Mouse (Mus musculus) urinary bladder, postnatal 14 days (tissue): ENCODE data around the gene BC025446.
"Not testable (repeated sequence)": the region's sequence is repeated elsewhere in the genome, so short reads cannot be mapped to it uniquely, and the experiment has no call there.

Experiments used
- DNase-seq: peaks from one replicate; pipeline ENCODE4 v3.0.0; 2021; ENCODE audit warnings: low spot score

Gene BC025446

DNA sequence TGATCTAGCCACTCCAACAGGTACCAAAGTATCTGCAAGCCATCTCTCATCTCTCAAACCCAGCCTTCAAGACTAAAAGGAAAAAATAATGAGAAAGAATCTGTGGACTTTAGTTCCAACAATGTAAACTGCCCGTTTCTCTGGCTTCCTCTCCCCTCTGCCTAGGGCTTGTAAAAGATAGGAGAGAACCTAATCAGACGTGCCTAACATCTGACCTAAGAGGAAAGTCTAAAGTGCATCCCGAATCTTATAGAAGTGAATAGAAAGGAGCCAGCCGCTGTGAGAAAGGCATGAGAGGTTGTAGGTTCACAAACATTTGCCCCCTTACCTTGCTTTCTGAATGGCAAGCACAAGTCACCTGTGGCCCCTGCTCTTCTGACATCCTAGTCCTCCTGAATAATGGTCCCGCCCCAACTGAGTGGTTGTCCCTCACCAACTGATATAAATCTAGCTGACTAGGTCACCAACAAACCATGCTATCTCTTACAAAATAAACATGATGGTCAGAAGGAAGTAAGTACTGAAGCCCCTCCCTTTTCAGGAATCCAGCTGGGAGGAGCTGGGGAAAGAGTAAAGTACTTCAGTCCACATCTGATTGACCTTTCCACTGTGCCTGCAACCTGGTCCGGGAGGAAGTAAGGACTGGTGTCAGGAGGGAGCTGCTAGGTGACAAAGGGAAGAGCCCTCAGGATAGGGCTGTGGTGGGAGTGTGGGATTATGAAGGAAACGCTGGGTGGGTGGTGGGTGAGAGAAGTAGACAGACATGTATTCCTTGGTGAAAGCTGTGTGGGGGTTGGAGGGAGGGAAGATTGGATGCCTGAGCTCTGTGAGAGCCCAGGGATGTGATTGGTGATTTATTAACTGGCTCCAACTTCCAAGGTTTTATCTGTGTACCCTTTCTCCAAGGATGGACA lies at the start of gene BC025446:
BC025446 (plus strand) TSS at position 599 of the 914 bp plus-strand sequence.
- peak; percentile 4 for DNase-seq

DNA sequence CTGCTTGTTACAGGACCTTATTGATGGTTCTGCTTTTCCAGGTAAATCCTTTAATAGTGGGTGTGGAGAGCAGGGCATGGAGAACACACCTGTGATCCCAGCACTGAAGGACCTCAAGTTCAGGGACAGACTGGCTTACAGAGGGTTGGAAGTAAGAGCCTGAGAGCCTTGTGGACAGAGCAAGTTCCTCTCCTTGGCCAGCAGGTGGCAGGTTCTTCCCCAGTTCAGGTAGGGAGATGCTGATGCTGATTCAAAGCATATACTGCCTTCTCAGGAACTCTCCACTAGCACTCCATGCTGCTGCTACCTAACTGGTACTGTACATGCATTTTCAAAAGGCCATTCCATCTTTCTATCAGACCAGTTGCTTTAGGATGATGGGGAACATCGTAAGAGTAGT lies 40.7 kb upstream of the BC025446 start:
- DNase-seq = peak; percentile 39

DNA sequence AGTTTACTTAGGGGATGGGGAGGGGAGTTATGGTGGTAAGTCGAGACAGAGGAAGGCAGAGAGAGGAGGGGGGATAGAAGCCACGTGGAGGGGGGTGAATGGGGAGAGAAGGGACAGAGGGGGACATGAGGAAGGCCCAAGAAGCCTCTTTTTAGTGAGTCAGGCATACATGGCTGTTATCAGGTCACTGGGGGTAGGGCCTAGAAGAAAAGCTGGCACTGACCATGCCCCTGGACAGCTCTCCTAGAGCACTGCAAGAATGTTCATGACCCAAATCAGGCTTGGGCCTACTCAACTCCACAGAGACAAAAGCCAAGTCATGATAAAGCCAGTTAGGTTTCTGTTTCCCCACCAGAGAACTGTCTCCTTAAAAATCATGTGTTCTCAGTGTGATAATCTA lies 29.9 kb upstream of the BC025446 start:
- no peak for DNase-seq

DNA sequence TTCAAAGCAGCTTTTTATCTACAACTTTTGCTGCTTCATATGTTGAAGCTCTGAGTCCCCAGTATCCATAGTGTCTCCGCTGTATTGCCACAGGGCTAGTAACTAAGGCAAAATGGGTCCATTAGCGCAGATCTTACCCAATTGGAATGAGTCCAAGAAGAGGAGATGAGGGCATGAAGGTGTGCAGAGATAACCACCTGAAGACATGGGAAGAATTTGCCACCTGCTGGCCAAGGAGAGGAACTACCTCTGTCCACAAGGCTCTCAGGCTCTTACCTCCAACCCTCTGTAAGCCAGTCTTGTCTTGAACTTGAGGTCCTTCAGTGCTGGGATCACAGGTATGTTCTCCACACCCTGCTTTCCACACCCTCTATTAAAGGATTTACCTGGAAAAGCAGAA lies 27.1 kb upstream of the BC025446 start:
- peak; percentile 10 for DNase-seq

DNA sequence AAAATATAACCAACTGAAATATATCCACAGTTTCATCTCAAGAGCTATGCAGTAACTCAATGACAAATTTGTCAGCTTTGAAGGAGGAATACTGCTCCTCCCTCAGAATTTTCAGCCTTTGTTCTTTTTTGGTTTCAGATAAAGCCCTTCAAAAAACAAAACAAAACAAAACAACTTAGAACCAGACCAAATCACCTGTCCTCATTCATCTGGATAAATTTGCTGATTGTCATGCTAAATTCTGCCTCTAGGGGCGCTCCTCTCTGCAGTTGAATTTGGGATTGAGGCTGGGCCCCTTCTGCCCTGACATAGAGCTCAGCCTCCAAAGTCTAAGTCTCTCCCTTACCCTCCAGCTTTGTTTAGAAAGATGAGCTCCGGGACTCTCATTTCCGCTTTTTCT lies 25.6 kb upstream of the BC025446 start:
- not testable (repeated sequence) for DNase-seq

DNA sequence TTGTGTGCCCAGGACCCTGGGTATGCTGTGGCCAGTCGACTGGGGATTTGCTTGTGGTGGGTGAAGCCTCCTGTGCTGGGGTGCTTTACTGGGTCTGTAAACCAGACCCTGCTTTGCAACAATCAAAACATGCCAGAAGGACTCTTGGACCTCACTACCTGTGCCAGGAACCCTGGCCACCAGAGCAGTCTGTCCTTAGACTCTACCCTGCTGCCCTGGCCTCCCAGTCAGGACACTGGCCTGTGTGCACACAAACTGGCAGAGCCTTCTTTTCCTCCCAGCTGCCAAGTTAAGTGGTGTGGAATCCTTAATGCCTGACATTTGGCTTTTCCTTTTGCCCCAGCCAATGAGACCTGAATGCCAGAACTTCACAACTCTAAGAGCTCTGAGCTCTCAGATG lies 655 bp downstream of the BC025446 start:
- DNase-seq = no peak

DNA sequence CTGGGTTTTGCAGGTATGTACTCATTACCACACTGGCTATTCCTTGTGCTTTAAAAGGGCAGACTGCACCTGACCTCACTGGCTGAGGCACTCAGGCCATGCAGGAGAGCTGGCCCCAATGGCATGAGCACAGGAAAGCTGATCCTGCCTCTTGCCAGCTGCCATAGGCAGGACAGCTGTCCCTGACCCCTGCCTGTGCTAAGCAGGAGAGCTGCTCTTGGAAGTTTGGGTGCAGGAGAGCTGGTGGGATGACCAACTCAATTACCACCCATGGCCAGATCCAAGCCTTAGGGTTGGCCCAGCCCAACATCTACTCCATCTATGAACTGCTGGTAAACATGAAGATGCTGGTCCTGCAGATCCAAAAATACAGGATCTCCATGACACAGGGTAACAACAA lies 5.8 kb downstream of the BC025446 start:
- no peak for DNase-seq

DNA sequence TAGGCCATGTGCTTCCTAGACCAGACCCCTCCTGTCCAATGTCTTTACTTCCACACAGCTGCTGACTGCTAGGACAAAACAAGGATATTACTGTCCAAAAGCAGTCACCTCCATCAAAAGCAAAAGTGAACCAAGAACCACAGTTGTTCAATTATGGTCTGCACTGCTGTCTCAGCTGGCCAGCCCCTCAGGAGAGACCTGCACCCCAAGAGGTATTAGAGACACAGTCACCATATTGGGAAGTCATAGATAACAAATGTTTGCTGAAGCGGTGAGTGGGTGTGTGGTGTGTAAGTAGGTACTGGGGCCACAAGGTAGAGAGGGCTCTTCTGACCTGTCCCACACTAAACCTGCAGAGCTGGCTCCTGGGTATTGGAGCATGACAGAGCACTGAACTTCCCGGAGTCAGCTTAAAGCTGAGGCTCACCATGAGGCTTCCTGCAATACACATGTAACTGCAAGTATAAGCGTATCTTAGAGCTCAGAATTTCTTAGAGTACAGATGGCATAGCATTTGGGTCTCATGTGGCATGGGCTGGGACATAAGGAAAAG lies 21.6 kb downstream of the BC025446 start:
- no peak for DNase-seq

DNA sequence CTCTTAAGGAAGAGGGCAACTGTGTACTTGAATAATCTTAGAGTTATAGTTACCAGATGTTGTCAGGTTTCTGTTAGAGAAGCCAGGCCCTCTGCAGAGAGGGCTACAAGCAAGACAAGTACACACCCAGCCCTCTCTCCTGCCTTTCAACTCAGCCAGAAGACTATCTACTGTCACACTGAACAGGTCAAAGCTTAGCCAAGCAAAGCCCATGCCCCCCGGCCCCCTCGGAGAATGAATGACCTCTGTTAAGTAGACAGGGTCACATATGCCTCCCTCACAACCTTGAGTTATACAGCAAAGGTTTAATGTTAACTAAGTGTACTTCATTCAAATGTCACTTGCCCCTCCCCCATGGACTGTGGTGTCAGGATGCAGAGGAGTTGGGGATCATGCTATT lies 24.4 kb downstream of the BC025446 start:
- DNase-seq = no peak

DNA sequence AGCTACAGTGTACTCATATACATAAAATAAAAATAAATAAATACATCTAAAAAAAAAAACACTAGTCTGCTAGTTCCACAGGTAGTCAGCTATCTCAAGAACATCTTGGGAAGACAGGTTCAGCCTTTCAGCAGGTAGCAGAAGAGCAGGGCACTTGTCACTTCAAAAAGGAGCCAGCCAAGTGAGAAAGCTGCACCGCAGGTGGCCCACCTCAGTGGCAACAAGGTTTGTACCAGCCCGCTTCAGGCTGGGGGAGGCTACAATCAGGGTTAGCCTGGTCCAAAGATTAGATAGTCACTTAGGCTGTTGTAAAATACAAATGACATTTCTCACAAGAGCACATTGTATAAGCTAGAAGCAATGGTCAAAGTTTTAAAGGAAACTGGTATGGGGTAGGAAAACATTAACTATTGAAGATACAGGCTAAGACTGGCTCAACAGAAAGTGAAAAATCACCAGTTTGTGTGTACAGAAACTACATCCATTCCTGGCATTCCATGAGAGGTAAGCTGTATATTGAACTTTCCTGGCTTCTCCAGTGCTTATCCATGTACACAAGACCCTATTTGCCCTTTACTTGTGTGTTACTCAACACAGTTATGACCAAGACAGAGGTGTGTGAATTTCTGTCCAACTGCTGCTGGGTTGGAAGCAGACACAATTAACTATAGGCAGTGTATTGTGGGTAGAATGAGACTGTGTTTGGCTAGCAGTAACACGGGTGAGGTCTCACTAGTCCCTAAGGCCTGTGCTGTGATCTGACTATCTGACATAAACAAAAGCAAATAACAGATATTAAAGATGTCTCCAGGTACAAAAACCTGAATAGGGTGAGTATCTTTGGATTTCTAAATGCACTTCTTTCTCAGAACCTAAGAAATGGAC lies 26.8 kb downstream of the BC025446 start:
- DNase-seq = no peak

DNA sequence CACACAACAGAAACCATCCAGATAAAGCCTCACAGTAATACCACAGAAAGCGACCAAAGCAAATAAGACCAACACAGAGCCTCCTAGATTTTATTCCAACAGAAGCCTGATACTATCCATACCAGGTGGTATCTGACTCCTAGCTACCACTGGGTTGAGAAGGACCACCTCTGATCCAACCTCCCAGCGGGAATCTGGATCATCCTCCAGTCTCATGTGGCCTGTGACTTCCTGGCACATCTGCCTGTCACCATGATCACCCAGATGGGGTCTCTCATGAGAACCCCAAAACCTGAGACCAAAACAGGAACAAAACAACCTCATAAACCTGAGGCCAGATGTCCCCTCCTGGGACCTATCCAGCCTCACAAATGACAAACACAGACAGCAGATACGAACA lies 38.5 kb downstream of the BC025446 start:
- DNase-seq = no peak

DNA sequence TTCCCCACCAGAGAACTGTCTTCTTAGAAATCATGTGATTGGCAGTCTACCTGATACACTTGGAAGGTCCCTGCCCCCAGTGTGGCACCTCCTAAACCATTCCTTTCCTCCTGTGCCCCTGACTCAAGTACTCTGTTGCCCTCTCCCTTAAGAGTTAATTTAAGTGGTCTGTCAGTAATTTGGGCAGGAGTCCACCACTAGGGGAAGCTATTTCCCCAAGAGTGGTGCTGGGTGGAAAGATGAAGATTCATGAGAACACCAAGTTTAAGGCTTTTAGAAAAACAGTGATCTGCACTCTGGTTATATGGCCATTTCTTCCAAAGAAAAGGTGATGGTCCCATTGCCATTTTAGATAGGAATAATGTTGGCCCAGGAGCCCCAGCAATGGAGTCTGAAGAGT lies 49.7 kb downstream of the BC025446 start:
- DNase-seq = no peak

DNA sequence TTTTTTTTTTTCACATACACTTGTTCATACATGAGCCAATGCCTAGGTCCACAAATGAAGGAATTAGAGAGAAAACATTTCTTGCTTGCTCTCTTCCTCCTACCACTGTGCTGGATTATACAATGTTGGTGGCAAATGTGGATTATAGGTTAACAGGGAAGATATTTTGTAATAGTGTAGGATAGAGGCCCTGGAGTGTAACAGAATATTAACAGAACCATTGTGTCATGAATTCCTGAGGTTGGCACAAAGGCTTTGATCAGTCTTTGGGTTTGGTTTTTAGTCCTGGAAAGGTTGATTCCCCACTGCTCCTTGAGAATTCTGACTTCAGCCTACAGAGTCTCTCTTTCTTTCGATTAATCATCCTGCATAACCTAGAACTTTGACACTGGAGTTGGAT lies 50.5 kb downstream of the BC025446 start:
- no peak for DNase-seq

DNA sequence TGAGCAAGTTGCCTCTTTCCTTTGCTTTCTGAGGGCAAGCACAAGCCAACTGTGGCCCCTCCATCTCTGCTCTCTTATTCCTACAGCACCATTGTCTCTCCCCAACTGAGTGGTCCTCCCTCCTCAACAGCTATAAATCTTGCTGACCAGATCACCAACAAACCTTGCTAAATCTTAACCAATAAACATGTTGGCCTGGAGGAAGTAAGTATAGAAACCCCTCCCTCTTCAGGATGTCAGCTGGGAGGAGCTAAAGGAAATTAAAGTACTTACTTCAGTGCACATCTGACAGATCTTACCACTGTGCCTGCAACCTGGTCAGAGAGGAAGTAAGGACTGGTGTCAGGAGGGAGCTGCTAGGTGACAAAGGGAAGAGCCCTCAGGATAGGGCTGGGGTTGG lies 51.9 kb downstream of the BC025446 start, which contains the start of gene Ly6f:
Ly6f (plus strand) TSS at position 301 of the 400 bp plus-strand sequence.
- DNase-seq = no peak

DNA sequence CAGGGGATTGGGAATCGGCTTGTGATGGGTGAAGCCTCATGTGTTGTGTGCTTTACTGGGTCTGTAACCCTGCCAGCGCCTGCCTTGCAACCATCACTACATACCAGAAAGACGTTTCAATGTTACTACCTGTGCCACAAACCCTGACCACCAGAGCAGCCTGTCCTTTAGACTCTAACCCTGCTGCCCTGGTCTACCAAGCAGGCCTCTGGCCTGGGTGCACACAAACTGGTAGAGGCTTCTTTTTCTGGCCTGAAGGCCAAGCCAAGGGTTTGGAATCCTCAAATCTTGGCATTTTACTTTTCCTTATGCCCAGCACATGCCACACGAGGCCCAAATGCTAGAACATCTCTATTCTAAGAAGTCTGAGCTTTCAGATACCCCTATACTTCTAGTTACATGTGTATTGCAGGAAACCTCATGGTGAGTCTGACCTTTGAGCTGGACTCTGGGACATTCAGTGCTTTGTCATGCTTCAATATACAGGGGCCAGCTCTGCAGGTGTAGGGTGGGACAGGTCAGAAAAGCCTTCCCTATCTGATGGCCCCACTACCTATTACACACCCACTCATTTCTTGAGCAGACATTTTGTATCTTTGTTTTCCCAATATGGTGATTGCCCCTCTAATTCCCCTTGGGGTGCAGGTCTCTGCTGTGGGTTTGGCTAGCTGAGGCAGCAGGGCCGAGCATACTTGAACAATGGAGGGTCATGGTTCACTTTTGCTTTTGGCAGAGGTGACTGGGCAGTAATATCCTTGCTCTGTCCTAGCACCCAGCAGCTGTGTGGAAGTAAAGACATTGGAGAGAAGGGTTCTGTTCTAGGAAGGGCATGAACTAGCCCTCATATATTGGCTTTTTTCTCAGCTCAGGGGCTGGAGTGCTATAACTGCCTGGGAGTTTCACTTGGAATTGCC lies 53.0 kb downstream of the BC025446 start:
- no peak for DNase-seq

DNA sequence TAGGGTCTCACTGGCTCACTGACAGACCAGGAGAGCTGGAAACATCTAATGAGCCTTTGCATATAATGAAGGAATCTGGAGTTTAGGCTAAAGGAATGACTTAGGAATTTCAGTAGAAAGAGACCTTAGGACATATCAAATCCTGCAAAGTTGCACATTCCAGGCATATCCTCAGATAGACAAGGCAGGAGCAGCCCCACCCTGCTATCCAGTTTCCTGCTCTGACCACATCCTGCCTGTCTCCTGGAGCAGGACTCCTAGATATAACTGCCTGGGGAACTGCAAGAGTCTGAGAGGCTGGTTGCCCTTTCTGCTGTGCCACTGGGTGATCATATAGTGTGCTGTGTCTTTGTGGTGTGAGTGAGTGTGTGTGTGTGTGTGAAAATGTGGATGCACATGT lies 54.0 kb downstream of the BC025446 start:
- DNase-seq = no peak

DNA sequence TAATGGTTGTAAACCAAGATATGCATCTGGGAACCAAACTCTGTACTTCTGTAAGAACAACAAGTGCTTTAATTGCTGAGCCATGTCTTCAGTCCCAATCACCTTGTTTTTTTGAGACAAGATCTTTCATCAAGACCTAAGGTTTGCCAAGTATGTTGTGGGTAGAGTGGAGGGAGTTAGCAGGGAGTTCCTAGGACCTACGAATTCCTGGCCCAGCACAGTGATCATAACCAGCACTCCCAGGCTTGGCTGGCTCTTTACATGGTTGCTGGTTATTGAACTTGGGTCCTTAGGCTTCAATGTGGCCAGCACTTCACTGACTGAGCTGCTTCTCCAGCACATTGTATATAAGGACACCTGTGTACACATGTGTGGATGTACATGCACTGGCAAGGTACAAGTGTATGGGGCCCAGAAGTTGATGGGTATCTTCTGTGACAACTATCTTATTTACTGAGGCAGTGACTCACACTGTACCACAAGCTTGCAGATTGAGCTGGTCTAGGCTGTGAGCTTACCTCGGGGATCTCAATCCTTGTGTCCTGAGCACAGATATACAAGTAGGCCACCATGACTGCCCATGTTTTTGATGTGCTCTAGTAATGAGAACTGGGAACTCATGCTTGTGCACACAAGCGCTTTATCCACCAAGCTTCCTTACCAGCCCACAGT lies 54.7 kb downstream of the BC025446 start:
- DNase-seq = no peak

DNA sequence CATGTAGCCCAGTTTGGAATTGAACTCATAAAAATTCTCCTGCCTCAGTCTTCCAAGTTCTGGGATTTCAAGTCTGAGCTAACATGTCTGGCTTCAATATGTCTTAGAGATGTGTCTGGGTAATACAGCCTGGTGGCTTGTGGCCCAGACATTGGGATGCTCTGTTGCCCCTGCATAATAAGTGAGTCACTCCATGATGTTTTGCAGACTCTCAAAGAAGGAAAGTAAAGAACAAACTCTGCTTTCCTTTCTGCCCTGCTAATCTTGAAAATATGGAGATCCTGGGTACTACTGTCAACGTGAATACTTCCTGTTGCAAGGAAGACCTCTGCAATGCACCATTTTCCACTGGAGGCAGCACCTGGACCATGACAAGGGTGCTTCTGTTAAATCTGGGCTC lies 55.2 kb downstream of the BC025446 start:
- DNase-seq = no peak

DNA sequence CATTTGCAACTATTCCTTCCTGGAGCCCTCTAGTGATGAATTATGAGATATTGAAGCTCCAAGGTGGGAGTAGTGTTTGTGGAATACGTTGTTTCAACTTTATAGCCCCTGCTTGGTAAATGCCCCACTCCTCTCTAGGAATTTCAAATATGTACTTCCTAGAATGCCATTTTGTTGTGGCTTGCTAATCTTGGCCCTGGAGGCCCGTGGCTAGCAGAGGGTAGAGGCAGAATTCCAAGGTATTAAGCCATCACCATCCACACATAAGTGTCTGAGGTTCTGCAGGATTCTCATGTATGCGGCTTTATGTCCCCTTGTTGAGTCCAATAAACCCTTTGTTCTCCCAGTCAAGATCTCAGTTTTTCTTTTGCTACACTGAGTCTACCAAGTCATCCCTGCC lies 55.7 kb downstream of the BC025446 start:
- no peak for DNase-seq
